Mouse (Mus musculus) embryonic fibroblast, embryonic 13.5 days (primary cell): ENCODE measurements at regions not wholly inside any gene's neighbourhood (a gene's known extent, or its start where the extent isn't known, plus 50 kb on each side); places are given as distances from the start of the nearest gene placed in this dataset.

Source experiments
- CTCF ChIP-seq: IDR thresholded peaks from 2 replicates; pipeline ENCODE4 v1.5.1; 2011; ENCODE audit warnings: mild to moderate bottlenecking, control low read depth, low read length, moderate library complexity, borderline replicate concordance; ENCODE audit not compliant: insufficient read depth
- POLR2A ChIP-seq: IDR thresholded peaks from 2 replicates; pipeline ENCODE4 v1.6.1; 2011; ENCODE audit warnings: low read depth, mild to moderate bottlenecking, control low read depth, low read length, moderate library complexity

DNA sequence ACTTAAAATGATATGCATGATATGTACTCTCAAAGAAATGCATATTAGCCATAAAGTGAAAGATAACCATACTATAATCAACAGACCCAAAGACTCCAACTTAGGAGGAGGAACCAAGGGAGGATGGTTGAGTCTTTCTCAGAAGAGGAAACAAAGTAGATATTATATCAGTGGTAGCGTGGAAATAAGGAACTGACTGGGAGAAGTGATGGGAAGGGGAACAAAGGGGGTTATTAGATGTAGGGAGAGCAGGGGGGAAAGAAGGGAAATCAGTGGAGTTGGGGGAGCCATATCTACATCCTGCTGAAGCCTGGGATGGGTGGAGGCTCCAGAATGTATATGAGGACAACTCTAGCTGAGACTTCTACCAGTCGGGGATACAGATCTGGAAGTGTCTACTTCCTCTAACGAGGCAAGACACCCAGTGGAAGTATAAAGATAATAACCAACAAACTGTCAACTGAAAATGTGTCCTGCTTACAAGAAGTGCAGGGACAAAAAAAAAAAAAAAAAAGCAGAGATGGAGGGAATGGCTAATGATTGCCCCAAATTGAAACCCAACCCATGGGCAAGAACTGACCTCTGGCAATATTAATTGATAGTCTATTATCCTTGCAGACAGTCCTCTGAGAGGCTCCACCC is 193.3 kb downstream of the Rpl10l start:
- TF ChIP-seq CTCF (no peak), POLR2A (no peak)
